Mouse (Mus musculus): ENCODE measurements around the gene Ccdc73. TPM values are rescaled to one million over a fixed set of nuclear protein-coding genes. Genes with fewer than 3 reads are reported as not detected.
"Not testable (repeated sequence)": the region's sequence is repeated elsewhere in the genome, so short reads cannot be mapped to it uniquely, and the experiment has no call there.

Ccdc73 gene
- polyA plus RNA-seq (2012; rRNA removed), result not detected in 2 replicates

GRCm38 (mm10) chr2:104867282-104867855 lies at the start of gene Ccdc73:
Gene Ccdc73 (plus strand): TSS chr2:104867805.
- H3K4me3 ChIP-seq (ENCODE audit: low read depth, low read length), result no peak within 1 kb of the TSS
- H3K36me3 ChIP-seq (ENCODE audit: control insufficient read depth, insufficient read depth, low read length), result no peaks in the 10 kb centered on the region
- H3K27me3 ChIP-seq (ENCODE audit: control insufficient read depth, insufficient read depth, low read length), result no peaks in the 10 kb centered on the region
- TF ChIP-seq CTCF (IDR thresholded peaks at IDR 0.05; ENCODE audit: extremely low read depth, insufficient read length, insufficient replicate concordance, low read depth, low read length) (no peak), POLR2A (IDR thresholded peaks at IDR 0.05; ENCODE audit: low read depth, low read length) (no peak)
- no peaks in the 10 kb centered on the region for H3K4me1 ChIP-seq (ENCODE audit: control insufficient read depth, insufficient read depth, insufficient read length, low read length)
- 92% methylated on average over 13 of the region's 13 CpGs for WGBS
- H3K27ac ChIP-seq (ENCODE audit: insufficient read depth, low read depth, low read length), result no peak within 1 kb of the TSS

GRCm38 (mm10) chr2:104818763-104819162 lies 48.8 kb upstream of the Ccdc73 start:
- WGBS, result 88% methylated on average over 3 of the region's 3 CpGs
- not testable (repeated sequence) for H3K27ac ChIP-seq (ENCODE audit: insufficient read depth, low read depth, low read length); H3K27me3 ChIP-seq (ENCODE audit: control insufficient read depth, insufficient read depth, low read length); H3K36me3 ChIP-seq (ENCODE audit: control insufficient read depth, insufficient read depth, low read length); H3K4me3 ChIP-seq (ENCODE audit: low read depth, low read length); H3K4me1 ChIP-seq (ENCODE audit: control insufficient read depth, insufficient read depth, insufficient read length, low read length)

DNA sequence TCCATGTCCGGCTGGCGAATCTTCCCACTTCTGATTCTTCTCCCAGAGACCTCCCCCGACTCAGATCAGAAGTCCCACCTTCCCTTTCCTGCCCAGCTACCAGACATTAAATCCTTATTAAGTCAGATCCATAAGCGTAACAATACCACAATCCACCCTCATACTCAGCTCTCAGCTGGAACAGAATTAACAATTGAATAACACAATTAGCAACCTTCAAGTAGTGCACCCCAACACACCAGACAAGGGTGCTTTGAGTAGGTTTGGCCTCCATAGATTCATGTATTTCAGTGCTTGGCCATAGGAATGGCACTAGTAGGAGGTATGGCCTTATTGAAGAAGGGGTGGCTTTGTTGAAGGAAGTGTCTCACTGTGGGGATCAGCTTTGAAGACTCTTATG lies 41.4 kb upstream of the Ccdc73 start:
- H3K27me3 ChIP-seq (ENCODE audit: control insufficient read depth, insufficient read depth, low read length), result no peaks in the 10 kb centered on the region
- TF ChIP-seq CTCF (IDR thresholded peaks at IDR 0.05; ENCODE audit: extremely low read depth, insufficient read length, insufficient replicate concordance, low read depth, low read length) (no peak), POLR2A (IDR thresholded peaks at IDR 0.05; ENCODE audit: low read depth, low read length) (no peak)
- WGBS, result 92% methylated on average over 4 of the region's 4 CpGs
- no peak overlapping the region for H3K4me3 ChIP-seq (ENCODE audit: low read depth, low read length)
- H3K36me3 ChIP-seq (ENCODE audit: control insufficient read depth, insufficient read depth, low read length), result no peaks in the 10 kb centered on the region
- no peak overlapping the region for H3K27ac ChIP-seq (ENCODE audit: insufficient read depth, low read depth, low read length)
- no peaks in the 10 kb centered on the region for H3K4me1 ChIP-seq (ENCODE audit: control insufficient read depth, insufficient read depth, insufficient read length, low read length)

DNA sequence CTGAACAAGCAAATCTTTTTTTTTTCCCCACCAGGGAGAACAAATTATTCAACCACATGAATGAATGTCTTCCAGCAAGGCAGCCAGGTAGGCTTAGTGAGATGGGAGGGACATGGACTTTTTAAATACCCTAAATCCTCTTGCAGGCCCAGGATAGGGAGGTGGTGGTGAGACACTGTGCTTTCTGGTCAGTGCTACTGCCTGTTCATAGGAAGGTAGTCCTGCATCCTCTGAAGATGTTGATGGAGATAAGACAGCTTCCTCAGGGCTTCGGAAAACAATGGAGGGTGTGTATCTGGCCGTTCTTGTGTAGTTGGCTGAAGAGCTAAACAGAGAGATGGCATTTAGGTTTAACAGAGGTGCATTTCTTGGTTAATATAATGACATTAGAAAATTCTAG lies 35.1 kb upstream of the Ccdc73 start:
- TF ChIP-seq CTCF (IDR thresholded peaks at IDR 0.05; ENCODE audit: extremely low read depth, insufficient read length, insufficient replicate concordance, low read depth, low read length) (no peak), POLR2A (IDR thresholded peaks at IDR 0.05; ENCODE audit: low read depth, low read length) (no peak)
- Histone ChIP-seq H3K4me1 (ENCODE audit: control insufficient read depth, insufficient read depth, insufficient read length, low read length) (no peaks in the 10 kb centered on the region), H3K27ac (ENCODE audit: insufficient read depth, low read depth, low read length) (no peak overlapping the region), H3K36me3 (ENCODE audit: control insufficient read depth, insufficient read depth, low read length) (no peaks in the 10 kb centered on the region), H3K27me3 (ENCODE audit: control insufficient read depth, insufficient read depth, low read length) (no peaks in the 10 kb centered on the region), H3K4me3 (ENCODE audit: low read depth, low read length) (no peak overlapping the region)
- 78% methylated on average over 2 of the region's 2 CpGs for WGBS

- Histone ChIP-seq H3K27me3 (ENCODE audit: control insufficient read depth, insufficient read depth, low read length) (no peaks in the 10 kb centered on the region), H3K36me3 (ENCODE audit: control insufficient read depth, insufficient read depth, low read length) (0 out of 2 replicates have a peak, but pooled peaks cover 2% of the 10 kb centered on the region), H3K27ac (ENCODE audit: insufficient read depth, low read depth, low read length) (no peak overlapping the region), H3K4me3 (ENCODE audit: low read depth, low read length) (no peak overlapping the region), H3K4me1 (ENCODE audit: control insufficient read depth, insufficient read depth, insufficient read length, low read length) (no peaks in the 10 kb centered on the region)
- TF ChIP-seq CTCF (IDR thresholded peaks at IDR 0.05; ENCODE audit: extremely low read depth, insufficient read length, insufficient replicate concordance, low read depth, low read length) (no peak), POLR2A (IDR thresholded peaks at IDR 0.05; ENCODE audit: low read depth, low read length) (no peak)
Measured at GRCm38 (mm10) chr2:104840974-104841373, 26.6 kb upstream of the Ccdc73 start.

GRCm38 (mm10) chr2:104841736-104842135 lies 25.9 kb upstream of the Ccdc73 start:
- H3K4me3 ChIP-seq (ENCODE audit: low read depth, low read length), result no peak overlapping the region
- H3K27ac ChIP-seq (ENCODE audit: insufficient read depth, low read depth, low read length), result no peak overlapping the region
- TF ChIP-seq POLR2A (IDR thresholded peaks at IDR 0.05; ENCODE audit: low read depth, low read length) (no peak), CTCF (IDR thresholded peaks at IDR 0.05; ENCODE audit: extremely low read depth, insufficient read length, insufficient replicate concordance, low read depth, low read length) (no peak)
- H3K4me1 ChIP-seq (ENCODE audit: control insufficient read depth, insufficient read depth, insufficient read length, low read length), result no peaks in the 10 kb centered on the region
- no peaks in the 10 kb centered on the region for H3K27me3 ChIP-seq (ENCODE audit: control insufficient read depth, insufficient read depth, low read length)
- 88% methylated on average over 7 of the region's 7 CpGs for WGBS
- H3K36me3 ChIP-seq (ENCODE audit: control insufficient read depth, insufficient read depth, low read length), result 0 out of 2 replicates have a peak, but pooled peaks cover 2% of the 10 kb centered on the region

- Histone ChIP-seq H3K4me3 (ENCODE audit: low read depth, low read length) (no peak overlapping the region), H3K4me1 (ENCODE audit: control insufficient read depth, insufficient read depth, insufficient read length, low read length) (no peaks in the 10 kb centered on the region), H3K36me3 (ENCODE audit: control insufficient read depth, insufficient read depth, low read length) (0 out of 2 replicates have a peak, but pooled peaks cover 2% of the 10 kb centered on the region), H3K27ac (ENCODE audit: insufficient read depth, low read depth, low read length) (no peak overlapping the region), H3K27me3 (ENCODE audit: control insufficient read depth, insufficient read depth, low read length) (no peaks in the 10 kb centered on the region)
- TF ChIP-seq CTCF (IDR thresholded peaks at IDR 0.05; ENCODE audit: extremely low read depth, insufficient read length, insufficient replicate concordance, low read depth, low read length) (no peak), POLR2A (IDR thresholded peaks at IDR 0.05; ENCODE audit: low read depth, low read length) (no peak)
Measured at GRCm38 (mm10) chr2:104842559-104842958, 25.0 kb upstream of the Ccdc73 start.

Data from small intestine, adult 2 months (tissue).